ENCODE assay signal across 21 mouse cellular contexts in the genomic region with DNA sequence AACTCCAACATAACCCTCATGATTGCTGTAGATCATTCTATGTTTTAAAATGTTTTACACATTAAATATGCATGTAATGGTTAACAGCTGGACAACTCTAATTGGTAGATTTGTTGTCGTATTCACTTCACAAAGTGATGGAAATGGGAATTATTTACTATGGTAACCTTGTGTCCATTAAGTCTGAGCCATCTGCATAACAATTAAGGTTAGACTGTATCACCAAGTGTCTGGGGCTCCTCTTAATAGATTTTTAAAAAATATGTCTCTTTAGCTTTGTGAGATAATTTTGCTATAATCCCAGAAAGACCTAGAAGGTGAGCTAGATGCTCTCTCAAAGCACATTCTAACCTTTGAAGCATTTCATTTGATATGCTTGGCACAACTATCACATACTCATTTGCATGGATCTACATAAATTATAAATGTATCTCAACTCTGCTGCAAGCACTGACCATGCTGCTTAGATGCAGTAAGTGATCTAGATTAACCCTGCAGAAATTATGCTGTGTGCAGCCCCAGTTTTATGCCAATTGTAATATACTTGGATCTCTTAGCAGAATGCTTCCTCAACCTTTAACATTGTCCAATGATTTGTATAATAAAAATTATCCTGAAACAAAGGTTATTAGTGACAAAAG.
"Had no signal": no experiment of that assay in that cellular context is flagged by ENCODE, and none has a peak within 500 bp of the region (broad histone marks: within the 10 kb centered on the region; RNA-seq: fewer than 3 reads in every experiment).

No protein-coding gene starts in this region.

- H3K36me3 ChIP-seq: limb, embryonic 10.5 days; limb, embryonic 13.5 days; liver, embryonic 12.5 days; liver, embryonic 15.5 days; lung, embryonic 15.5 days; neural tube, embryonic 13.5 days had no signal

- H3K9ac ChIP-seq: limb, embryonic 13.5 days; liver, embryonic 12.5 days; liver, embryonic 15.5 days; lung, embryonic 15.5 days; neural tube, embryonic 13.5 days had no signal

- H3K4me3 ChIP-seq: layer of hippocampus, adult 2 months; limb, embryonic 10.5 days; limb, embryonic 13.5 days; liver, embryonic 12.5 days; liver, embryonic 15.5 days; lung, embryonic 15.5 days; myocyte; neural tube, embryonic 13.5 days had no signal

- H3K4me1 ChIP-seq: limb, embryonic 10.5 days; limb, embryonic 13.5 days; liver, embryonic 12.5 days; liver, embryonic 15.5 days; lung, embryonic 15.5 days; neural tube, embryonic 13.5 days had no signal

- H3K27ac ChIP-seq: kidney, postnatal 0 days; layer of hippocampus, adult 2 months; limb, embryonic 10.5 days; limb, embryonic 13.5 days; liver, embryonic 12.5 days; liver, embryonic 15.5 days; lung, embryonic 15.5 days; neural tube, embryonic 13.5 days had no signal

- ATAC-seq: intestine, postnatal 0 days; liver, embryonic 12.5 days had no signal

- H3K4me2 ChIP-seq: limb, embryonic 13.5 days; liver, embryonic 12.5 days; liver, embryonic 15.5 days; lung, embryonic 15.5 days; neural tube, embryonic 13.5 days had no signal

- H3K27me3 ChIP-seq: limb, embryonic 13.5 days; liver, embryonic 12.5 days; liver, embryonic 15.5 days; lung, embryonic 15.5 days; neural tube, embryonic 13.5 days had no signal

- H3K9me3 ChIP-seq: limb, embryonic 10.5 days; limb, embryonic 13.5 days; liver, embryonic 12.5 days; liver, embryonic 15.5 days; lung, embryonic 15.5 days; neural tube, embryonic 13.5 days had no signal

- DNase-seq: kidney, adult 2 months; kidney, postnatal 25 days; layer of hippocampus, adult 9-11 months; liver; lung, adult 18-20 months; lung, postnatal 10 days; lung, postnatal 4 days; retina, postnatal 1 day; right cerebral cortex, postnatal 25 days; thymus, adult 18-20 months; thymus, postnatal 36 days had no signal
